Mouse (Mus musculus) T-helper 17 cell (primary cell): ENCODE measurements at regions not wholly inside any gene's neighbourhood (a gene's known extent, or its start where the extent isn't known, plus 50 kb on each side); places are given as distances from the start of the nearest gene placed in this dataset.
"Not testable (repeated sequence)": the region's sequence is repeated elsewhere in the genome, so short reads cannot be mapped to it uniquely, and the experiment has no call there.

Source experiments
- in situ Hi-C, 2 experiments: fragments of 300-600 bp; cut with MboI, MseI; formaldehyde crosslinking; loops; 1 replicate in 1 of 2; 2 replicates in 1 of 2; pipeline ENCODE4 v1.15.1; 2025; ENCODE audit warnings: high pct_unique_total_duplicates in 2 of 2

DNA sequence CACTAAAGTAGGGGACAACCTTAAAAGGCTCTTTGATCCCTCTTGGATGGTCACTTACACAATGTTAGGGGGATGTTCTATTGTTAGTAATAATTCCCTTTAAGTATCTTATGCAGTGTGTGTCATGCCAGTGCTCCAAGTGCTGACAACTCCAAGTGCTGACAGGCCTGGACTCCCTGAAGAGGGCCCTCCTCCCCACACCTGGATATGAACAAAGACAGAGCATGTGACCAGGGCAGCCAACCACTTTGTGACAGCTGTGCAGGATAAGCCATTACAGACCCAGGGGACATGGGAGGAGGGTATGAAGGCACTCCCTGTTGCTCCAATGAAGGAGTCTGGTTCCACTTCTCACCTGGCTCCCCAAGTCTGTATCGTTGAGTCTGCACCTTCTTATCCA, 224.7 kb downstream of the Adamts15 start:
- in situ Hi-C loops, result no loop called here

DNA sequence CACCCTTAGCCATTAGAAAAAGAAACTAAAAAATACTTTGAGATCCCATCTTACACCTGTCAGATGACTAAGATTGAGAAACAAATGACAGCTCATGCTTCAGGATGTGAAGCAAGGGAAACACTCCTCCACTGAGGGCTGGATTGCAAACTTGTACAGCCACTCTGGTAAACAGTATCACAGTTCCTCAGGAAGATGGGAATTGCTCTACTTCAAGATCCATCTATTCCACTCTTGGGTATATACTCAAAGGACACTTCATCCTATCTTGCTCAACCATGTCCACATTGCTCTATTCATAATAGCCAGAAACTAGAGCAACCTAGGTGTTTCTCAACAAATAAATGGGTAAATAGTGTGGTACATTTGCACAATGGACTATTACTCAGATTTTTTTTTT, 241.2 kb downstream of the Snx19 start:
- in situ Hi-C loops, result loop anchor here in 1 of 2 experiments (5.0 kb wide), 1 partner anchor 54 kb away; no protein-coding TSS in a partner anchor

DNA sequence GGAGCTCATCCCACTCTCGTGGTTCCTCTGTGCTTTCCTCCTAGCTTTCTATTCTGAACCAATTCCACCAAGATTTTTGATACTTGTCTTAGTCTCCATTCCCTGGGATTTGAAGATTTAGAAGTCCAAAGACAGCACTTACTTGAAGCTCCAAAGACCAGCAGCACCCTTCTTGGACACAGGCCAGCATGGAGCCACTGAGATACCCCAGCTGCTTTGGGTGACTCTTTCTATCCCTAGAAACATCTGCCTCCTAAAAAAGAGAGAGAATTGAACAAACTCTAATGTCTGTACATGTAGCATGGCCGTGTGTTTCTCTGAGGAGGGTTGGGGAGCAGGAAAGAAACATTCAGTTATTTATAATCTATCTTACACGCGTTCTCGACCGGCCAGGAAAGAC, 235.5 kb downstream of the Snx19 start:
- in situ Hi-C loops, result no loop called here

DNA sequence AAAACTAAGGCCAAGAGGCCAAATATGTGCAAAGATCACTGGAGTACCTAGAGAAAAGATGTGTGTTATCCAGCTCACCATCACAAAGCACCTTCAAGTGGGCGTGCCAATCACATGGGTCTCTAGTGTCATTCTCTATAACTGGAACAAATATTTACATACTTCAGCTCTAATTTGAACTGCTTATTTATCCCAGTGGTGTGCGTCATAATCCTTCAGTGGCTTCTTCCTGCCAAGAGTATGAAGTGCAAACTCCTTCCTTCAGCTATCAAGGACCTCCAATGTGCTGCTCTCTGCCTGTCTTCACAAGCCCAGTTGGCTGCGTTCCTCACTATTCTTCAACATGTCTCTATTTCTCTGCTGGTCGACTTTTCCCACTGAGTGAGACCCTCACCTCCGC, 227.1 kb downstream of the Snx19 start:
- in situ Hi-C loops, result no loop called here

DNA sequence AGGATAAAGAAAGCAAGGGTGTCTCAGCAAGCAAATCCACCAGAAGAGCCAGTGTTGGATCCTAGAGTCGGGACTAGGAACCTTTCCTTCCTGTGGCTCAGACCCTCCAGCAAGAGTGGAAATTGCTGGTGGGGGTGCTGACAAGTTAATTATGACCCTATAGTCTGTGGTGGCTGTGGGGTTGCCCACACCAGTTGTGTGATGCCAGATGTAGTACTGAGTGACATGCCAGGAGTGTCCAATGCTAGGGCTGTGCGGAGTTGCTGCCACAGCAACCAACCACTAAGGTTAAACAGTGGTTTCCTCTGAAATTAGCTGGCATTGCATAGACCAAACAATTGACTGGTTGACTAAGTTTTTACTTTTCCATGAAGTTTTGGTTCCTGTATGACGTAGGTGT, 226.3 kb downstream of the Snx19 start:
- in situ Hi-C loops, result no loop called here

DNA sequence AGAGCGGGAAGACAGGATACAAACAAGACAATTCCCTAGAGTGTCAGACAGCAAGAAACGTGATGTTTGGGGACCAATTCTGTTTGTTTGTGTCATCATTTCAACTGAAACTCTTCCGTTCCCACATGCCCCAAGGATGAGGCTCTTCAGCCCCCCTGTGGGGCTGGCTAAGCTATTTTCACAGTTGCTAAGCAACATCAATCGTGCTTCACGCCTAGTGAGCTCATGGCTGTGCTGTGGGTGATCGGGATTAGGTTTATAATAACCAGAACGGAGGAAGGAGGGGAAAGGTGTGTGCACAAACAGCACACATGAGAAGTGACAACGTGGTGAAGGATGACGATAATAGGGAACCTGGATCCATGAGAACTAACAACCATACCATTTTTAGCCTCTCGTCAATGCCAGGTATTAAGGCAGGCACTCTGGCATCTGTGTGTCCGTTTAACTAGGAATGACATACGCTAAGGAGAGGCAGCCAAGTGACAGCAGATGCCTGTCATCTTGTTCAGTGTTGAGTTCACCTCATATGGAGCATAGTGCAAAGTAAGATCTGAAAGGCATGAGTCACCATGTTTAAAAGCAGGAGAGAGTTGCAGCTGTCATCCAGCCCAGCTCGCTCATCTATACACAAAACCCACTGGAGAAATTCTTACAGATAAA, 222.6 kb downstream of the Snx19 start:
- in situ Hi-C loops, result no loop called here

DNA sequence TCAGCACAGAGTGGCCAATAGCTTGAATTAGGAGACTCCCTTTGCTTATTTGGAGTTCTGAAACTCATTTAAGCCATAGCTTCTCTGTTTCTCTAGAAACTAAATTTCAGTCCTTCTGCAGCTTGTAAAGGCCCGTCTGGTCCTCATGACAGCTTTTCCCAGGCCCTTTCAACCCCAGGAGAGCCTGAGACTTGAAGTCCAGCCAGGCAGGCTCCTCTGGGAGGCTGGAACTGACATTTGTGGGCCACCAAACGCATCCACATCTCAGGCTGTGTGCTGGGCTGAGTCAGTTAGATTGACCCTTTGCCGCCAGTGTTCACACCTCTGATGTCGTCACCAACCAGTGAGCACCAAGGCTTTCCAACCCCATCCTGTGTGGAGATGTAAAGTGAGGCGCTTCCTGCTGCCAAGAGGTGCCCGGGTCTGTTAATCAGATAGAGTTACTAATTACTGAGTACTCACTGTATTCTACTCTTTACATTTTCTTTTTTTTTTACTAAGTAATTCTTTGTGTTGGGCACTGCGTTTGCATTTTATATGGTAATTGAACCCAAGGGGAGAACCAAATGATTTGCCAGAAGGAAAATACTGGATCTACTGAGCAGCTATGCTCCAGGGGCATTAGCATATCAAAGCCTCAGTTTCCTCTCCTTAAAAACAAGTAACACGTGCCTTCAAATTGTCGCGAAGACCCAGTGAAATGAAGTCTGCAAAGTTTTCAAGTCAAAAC, 207.0 kb downstream of the Snx19 start:
- in situ Hi-C loops, result no loop called here

DNA sequence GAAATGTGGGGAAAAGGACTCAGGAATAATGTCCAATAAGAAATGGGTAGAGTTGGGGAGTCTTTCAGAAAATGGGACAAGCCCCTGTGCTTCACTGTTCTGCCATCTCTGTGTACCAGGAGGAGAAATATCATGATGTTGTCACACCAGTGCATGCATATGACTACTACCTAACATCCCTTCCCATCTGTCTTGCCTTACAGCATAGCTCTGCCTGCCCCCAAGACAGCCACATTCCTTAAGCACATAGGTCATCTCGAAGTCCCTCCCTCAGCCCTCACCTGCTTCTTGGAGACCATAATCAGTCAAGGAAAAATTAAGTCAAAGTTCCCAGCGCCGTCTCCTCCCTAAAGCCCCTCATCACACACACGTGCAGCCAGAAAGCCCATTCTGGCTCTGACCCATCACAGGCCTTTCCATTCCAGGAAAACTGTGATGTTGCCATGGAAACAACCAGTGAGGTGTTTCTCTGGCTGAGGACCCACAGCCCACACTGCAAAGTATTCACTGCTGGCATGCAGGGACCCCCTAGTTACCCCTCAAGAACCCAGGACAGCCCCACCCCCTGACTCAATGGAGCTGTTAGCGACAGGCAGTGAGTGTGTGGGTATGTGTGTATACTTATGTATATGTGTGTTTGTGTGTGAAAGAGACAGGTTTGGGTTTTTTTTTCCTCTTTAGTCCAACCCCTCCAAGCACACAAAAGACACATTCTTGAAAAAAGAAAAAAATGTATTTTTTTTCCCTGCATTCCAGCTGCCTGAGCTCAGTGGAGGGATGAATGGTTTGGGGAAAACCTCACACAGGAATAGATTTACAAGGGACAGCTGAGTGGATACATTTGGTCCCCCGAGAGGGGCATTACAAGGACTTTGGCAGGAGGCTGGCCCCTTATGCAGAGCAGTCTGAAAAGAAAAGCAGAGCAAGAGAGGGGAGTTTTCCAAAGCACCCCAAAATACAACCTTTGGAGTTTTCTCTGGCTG, 205.5 kb downstream of the Snx19 start:
- in situ Hi-C loops, result no loop called here

DNA sequence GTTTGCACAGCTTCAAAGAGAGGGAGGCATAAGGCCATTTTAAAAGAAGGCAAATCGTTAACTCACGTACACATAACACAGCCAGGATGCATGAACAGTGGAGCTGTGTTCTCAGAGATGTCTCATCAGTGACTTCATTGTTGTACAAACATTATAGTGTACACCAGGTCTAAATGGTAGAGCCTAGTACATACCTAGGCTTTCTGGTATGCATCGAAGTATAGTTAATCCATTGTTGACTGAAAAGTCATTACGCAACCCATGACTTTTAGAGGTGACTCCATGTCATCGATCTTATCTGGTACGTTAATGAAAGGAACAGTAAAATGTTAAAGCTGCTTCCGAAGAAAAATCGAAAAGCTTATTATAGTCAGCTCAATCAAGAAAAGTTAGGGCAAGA, 198.7 kb downstream of the Snx19 start:
- in situ Hi-C loops, result no loop called here

DNA sequence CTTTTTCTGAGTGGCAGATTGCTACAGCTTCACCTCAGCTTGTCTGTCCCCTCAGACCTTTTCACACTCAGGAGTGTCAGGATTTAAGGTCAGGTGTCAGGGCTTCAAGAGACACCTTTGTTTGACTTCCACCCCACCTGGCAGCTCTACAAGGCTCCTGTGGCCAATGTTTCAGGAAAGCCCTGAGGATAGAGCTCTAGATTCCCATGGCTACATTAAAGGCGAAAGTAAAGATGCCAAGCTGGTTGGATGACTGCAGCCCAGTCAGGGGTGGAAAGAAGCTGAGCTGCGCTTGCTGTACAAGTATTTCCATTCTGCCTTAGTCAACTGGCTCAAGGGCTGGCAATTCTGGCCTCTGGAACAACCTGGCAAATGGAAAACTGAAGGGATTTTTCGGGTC, 198.2 kb downstream of the Snx19 start:
- in situ Hi-C loops, result no loop called here

DNA sequence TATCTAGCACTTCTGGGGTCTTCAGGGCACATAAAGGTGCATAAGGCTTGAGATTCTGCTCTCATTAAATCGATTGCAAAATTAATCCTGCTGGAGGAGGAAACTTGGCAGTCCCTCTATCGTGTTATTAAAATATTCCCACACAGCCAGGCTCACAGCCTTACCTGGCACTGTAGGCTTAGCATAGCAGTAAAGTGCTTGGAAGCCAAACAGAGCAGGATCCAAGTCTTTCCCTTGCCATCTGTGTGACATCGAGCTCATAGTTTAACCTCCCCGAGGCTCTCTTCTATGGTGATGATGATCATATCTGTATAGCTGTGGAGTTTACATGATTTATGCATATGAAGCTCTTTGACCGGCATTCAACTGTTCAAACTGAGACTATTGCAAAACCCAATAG, 197.6 kb downstream of the Snx19 start:
- in situ Hi-C loops, result no loop called here

DNA sequence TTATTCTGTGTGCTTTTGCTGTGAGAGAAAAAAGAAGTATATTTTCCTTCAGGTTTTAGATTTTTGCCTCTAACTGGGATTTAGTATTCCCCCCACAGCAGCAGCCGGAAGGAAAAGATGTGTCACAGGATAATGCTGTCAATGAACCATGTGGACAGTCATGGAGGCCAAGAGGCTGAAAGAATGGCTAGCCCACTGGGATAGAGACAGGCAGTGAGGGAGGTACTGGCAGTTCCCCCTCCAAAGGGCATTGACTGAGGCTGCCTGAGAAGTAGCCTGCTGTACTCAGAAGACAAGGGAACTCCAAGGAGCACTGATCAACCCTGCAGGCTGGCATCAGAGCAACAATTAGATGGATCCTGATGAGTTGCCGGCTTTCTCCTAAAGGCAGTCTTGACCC, 192.4 kb downstream of the Snx19 start:
- in situ Hi-C loops, result loop anchor here in 1 of 2 experiments (5.0 to 10.0 kb wide), 2 partner anchors 387 to 1125 kb away; no protein-coding TSS in a partner anchor

DNA sequence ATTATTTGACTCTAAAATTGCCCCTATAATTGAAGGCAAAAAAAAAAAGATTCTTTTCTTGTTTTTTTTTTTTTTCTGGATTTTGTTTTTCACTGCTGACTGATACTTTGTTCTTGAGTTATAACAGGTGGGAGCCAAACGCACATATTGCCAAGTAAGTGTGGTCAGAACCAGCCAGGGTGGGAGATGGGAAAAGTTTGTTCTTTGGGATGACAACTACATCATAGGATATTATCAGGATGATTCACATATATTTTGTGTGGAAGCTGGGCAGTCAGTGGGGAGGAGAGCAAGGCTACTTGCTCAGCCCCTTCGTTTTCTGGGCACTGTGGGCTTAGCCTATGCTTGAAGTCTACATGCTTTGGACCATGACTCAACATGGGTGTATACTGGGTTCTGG, 191.3 kb downstream of the Snx19 start:
- in situ Hi-C loops, result loop anchor here in 1 of 2 experiments (5.0 to 10.0 kb wide), 2 partner anchors 386 to 1123 kb away; no protein-coding TSS in a partner anchor

DNA sequence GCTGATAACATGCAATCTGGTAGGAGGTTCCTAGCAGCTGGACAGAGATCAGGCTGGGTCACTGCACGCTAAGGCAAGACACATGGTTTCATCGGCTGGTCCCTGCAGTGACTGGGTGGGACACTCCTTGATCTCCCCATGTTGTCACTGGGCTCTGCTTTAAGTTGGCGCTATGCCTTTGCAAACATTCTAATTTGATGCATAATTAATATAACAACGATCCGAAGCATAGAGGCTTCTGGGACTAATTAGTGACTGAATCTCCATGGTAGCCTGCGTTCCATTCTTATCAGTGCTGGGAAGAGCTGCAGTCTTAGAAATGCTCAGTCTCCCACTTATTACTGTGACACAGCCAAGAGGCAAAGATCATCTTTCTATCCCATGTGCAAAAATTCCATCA, 186.8 kb downstream of the Snx19 start:
- in situ Hi-C loops, result loop anchor here in 1 of 2 experiments (5.0 to 10.0 kb wide), 2 partner anchors 94 to 1119 kb away; no protein-coding TSS in a partner anchor

DNA sequence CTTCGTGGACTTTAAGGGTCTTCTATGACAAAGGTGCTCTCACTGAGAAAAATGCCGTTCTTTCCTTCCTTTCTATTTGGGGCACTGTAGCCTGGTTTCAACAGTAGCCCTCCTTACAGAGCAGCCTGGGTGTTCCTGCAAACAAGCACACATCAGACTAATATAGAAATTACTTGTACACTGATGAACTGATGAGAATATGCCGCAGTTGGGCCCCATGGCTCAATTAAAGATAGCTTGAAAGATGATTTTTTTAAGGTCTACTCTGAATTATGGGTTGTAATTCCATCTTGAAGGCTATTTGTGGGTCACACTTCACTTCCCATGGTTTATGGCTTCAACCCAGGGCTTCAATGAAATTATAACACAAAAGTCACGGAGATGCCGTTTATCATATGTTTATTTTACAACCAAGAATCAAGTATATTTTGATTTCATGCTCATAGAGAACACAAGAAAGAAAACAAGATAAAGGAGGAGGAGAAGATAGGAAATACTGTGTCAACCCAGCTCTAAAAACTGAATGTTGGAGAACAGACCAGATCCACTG, 186.2 kb downstream of the Snx19 start:
- in situ Hi-C loops, result loop anchor here in 1 of 2 experiments (5.0 to 10.0 kb wide), 2 partner anchors 94 to 1118 kb away; no protein-coding TSS in a partner anchor

DNA sequence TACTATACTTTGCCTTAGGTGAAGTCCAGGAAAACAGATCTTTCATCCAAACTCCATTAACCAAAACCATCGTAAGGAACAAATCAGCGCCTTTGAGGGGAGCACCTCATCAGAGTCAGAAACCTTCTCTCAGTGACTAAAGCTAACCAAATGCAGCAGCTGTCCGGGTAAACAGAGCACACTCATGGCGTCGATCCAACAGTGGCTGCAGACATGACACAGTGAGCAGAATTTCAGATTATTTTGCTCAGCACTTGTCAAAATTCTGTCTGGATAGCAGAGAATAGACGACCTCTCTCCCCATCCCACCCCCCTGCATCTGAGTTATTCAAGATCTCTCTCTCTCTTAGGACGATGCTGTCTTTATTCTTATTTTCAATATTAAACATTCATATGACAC, 183.4 kb downstream of the Snx19 start:
- in situ Hi-C loops, result loop anchor here in 1 of 2 experiments (5.0 to 10.0 kb wide), 2 partner anchors 97 to 1116 kb away; no protein-coding TSS in a partner anchor

DNA sequence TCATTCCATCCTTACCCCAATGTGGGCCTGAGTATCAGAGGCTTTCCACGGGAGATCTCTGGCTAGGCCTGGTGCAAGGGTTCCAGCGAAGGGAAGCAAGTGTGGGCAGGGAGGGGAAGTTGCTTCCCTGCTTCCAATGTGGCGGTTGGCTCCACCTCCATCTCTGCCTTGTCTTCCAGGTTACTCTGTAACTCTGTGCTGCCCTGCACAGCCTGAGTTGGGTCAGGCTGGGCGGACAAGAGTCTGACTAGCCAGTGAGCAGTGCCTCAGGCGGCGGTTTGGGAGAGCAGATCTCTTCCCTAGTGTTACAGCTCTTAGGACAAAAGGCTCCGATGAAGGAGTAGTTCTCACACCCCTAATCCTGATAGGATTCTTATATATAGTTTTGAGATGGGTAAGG, 172.8 kb downstream of the Snx19 start:
- in situ Hi-C loops, result loop anchor here in 1 of 2 experiments (10.0 kb wide), 1 partner anchor 1305 kb away; no protein-coding TSS in a partner anchor

DNA sequence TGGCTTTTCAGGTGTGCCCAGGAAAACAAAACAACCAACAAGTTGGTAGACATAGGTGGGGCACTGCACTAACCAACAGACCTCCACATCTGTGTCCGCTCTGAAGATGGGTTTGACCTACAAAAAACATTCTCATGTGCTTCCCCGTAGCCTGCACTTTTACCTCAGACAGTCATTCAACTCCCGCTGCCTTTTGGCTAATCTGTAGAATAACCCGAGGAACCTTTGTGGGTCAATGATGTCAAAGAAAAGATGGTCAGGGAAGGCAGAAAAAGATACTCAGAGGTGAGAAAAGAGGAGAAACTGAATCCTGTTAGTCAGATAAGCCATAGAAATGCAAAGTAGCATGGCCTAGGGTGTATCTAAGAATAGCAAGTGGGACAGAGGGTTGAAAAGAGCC, 170.8 kb downstream of the Snx19 start:
- in situ Hi-C loops, result no loop called here

DNA sequence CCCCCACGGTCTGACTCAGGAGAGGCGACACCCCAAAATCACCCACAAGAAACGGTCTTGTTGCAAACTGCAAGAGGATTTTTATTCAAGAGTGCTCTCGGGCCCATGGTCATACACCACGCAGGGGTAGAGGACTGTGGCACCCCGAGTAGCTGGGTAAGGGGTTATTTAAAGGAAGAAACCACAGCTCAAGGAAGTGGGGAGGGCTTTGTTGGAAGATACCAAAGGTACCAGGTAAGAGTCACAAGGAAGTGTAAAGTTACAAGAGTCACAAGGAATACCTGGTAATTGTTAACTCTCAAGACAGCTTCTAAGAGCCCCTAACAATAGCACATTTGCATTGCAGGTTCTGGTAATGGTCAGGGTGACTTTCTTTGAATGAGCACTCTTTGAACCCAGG, 170.2 kb downstream of the Snx19 start:
- in situ Hi-C loops, result not testable (repeated sequence)

DNA sequence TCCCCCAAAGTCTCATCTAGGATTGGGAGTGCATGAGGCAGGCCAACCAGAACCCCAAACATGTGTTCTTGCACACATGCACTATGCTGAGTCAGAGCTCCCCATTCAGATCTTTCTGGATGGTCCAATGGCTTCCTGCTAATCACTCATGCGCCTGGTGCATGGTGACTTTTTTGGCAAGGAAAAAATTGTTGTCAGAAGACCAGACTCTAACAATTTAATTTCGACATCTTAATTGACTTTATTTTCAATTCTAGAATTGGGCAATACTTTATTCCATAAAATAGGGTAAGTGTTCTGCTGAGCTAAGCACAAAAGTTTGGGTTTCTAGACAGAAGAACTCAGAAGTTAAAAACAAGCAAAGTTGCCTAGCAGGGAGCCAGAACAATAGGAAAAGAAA, 165.7 kb downstream of the Snx19 start:
- in situ Hi-C loops, result loop anchor here in 1 of 2 experiments (5.0 kb wide), 1 partner anchor 90 kb away; no protein-coding TSS in a partner anchor

DNA sequence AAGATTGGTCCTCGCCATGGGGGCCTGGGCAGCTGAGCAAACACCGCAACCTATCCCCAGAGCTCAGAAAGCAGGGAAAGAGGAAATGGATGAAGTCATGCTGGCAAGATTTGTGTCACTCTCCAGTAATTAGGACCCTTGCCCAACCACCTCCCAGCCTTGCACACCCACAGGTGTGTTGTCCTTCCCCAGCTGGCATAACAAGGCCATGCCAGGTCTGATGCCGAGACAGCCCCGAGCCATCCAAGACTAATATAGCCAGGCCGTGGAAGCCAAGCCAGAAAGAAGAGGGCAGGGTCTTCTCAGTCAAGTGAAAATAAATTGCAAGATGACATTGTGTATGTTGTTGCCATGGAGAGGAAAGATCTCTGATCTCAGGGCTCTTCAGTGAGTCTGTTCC, 164.3 kb downstream of the Snx19 start:
- in situ Hi-C loops, result loop anchor here in 1 of 2 experiments (5.0 kb wide), 1 partner anchor 89 kb away; no protein-coding TSS in a partner anchor
